Mouse (Mus musculus) B cell, adult 2 months (primary cell): ENCODE measurements at regions not wholly inside any gene's neighbourhood (a gene's known extent, or its start where the extent isn't known, plus 50 kb on each side); places are given as distances from the start of the nearest gene placed in this dataset.

Experiments
- DNase-seq, 2 experiments: peaks; one replicate each; pipeline ENCODE4 v3.0.0; 2022

DNA sequence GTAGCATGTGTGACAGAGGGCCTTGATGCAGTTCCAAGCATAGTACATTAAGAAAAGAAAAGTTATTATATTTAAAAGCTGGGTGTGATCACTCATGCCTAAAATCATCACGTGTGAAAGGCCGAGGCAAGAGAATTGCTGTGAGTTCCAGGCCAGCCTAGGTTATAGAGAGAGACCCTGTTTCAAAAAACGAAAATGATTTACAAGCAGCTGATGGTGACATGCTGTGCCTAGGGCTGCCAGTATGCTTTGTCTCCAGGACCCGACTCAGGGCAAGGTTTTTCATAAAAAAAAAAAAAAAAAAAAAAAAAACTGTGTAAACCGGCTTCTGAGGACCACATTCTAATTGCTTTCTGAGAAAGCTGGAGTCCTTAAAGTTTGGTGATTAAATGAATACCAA is 315.9 kb upstream of the Adgrl2 start:
- no peak for DNase-seq

GRCm38 (mm10) chr3:149305440-149305839 is 315.1 kb upstream of the Adgrl2 start:
- DNase-seq = no peak

- no peak for DNase-seq
These were observed 314.7 kb upstream of the Adgrl2 start for GRCm38 (mm10) chr3:149305011-149305413.

GRCm38 (mm10) chr3:149303418-149303817 is 313.1 kb upstream of the Adgrl2 start:
- no peak for DNase-seq

- no peak for DNase-seq
These were observed 309.6 kb upstream of the Adgrl2 start for GRCm38 (mm10) chr3:149300002-149300401.

GRCm38 (mm10) chr3:149296419-149296962 is 306.1 kb upstream of the Adgrl2 start:
- DNase-seq = no peak

DNA sequence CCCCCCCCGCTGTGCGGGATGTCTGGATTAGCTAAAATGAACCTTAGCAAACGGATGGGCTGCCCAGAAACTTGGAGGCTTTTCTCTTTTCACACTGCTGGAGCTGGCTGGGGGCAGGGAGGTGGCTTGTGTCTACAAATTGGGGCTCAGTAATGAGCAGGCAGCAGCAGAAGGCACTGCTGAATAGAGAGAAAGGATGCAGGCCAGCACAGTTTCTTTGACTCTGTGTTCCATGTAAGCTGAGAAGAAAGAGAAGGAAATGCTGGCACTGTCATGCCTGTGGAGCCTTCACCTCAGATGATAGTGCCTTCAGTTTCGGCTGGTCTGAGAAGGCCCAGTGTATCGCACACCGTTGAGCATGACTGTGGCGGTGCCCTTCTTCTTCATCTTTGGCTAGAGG is 305.6 kb upstream of the Adgrl2 start:
- DNase-seq = no peak

DNA sequence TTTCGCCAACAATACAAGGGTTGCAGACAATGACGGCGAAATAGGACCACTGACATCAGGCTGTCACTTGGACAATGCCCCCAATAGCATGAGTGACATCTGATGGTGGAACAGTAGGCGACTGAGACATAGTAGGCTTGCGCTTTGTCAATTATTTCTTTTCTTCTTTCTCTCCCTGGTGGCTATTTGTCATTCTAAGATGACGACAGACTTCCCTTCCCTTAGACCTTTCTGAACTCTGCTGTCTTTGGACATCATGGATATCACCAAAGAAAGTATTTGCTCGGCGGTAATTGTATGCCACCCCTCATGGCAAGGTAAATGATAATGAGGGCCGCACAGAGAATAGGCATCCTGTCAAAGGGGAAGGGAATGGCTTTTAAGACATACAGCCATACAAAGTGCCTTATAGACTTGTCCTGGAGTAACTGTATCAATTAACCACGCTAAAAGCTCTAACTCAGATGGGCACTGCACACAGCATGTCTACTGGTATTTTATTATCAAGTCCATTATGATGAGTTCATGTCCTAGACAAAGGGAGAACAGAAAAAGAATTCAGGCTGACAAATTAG is 305.0 kb upstream of the Adgrl2 start:
- DNase-seq = no peak

DNA sequence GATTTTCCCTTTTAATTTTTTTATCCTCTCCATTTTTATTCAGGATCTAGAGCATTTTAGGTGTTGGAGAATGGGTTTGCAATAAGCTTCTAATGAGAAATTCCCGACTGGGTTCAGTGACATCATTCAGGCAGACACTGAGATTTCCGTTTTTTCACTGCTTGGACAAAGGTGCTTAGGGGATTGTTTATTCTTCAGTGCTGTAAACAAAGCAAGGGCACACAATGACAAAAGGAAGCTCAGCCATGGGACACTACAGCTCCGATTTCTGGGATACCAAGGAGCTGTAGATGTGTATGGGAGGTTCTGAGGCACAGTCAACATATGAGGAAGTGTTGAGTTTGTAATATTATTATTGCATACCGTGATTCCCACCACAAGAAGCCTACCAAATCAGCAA is 304.1 kb upstream of the Adgrl2 start:
- no peak for DNase-seq

DNA sequence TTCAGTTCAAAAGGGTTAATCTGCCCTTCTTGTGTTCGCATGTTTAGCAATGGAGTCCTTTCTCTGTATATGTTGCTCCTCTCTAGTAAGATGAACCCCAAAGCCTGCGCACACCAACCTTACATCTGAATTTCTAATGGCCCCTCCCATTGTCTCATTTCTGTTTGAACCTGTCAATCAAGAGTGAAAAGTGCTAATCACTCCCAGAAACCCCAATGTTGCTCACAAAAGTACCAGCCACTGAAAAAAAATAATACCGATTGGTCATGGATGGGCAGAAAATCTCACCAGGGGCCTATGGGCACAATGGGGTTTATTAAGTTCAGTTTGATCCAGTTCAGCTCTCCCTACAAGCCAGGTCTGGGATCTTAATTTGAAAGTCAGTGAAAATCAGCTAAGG is 302.1 kb upstream of the Adgrl2 start:
- DNase-seq = no peak

DNA sequence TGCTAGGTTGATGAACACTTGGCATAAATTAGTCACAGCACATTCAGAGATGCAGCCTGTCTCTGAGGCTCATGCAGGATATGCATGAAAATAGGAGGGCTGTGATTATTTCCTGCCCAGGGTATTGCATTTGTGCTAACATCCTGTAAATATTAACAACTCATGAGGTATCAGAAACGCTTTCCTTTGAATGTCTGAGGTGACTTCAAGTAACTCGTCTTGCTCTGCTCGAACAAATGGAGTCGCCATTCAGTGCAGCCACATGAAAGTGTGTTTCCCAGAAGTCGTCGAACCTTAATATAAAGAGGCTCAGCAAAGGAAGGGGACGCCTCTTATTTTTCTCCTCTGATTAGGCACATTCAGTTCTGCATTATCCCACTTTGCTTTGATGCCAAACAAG is 301.1 kb upstream of the Adgrl2 start:
- DNase-seq = no peak

DNA sequence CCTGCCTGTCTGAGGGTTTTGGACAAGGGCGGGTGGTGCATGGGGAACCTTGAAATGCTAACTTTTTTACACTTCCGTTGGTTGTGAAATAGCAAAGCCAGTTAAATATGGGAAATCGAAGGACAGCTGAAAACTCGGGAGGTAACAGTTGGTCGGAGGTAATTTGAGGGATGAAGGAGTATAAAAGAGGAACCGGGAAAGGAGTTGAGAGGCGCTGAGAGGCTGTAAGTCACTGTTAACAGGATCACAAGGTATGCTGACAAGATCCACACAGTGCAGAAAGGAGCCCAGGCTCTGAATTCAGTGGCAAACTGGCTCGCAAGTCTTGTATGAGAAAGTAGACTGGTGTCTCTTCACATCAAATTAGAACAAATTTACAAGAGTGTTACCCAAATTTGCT is 299.9 kb upstream of the Adgrl2 start:
- DNase-seq = no peak

- DNase-seq = no peak
These were observed 296.7 kb upstream of the Adgrl2 start for GRCm38 (mm10) chr3:149287080-149287479.

- DNase-seq = no peak
These were observed 294.6 kb upstream of the Adgrl2 start for GRCm38 (mm10) chr3:149284976-149285375.

DNA sequence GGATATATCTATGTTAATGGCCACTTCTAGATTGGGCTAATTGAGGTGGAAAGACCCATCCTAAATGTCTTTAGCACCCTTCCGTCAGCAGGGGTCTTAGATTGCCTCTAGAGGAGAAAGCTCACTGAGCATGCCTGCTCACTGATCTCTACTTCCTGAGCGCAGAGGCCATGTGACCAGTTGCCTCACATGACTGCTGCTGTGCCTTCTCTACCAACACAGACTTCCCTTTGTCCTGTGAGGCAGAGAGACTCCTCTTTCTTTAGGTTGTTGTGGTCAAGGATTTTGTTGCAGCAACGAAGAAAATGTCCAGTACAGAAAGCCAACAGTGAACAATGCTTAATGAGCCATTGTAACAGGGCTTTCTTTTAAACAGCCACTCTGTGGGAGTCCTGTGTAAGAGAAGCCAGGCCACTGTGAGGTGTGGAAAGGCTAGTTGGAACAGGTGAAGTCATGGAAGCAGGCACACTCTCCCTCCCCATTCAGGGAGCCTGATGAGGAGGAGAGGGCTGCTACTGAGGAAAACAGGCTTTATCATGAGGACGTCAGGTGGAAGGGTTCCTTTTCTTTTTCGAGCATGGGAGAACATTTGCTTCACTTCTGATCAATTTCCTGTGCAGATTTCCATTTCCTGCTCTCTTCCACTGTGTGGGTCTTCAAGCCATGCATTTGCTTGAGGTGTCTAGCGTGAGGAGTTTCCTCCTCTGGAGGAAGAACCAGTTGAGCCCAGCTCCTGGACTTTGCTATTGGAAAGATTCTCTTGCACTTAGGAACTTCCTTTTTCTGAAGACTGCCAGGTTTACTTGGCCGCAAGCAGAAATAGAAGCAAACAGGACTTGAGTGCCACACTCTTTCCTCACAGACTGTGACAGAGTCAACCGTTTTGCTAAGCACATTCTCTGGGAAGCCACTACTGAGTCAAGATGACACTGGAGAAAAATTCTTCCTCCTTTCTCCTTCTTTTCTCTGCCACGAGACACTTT is 290.7 kb upstream of the Adgrl2 start:
- peak; percentile 37 to 44 for DNase-seq

GRCm38 (mm10) chr3:149279338-149279737 is 289.0 kb upstream of the Adgrl2 start:
- DNase-seq = no peak

GRCm38 (mm10) chr3:149277812-149278211 is 287.5 kb upstream of the Adgrl2 start:
- DNase-seq = no peak

DNA sequence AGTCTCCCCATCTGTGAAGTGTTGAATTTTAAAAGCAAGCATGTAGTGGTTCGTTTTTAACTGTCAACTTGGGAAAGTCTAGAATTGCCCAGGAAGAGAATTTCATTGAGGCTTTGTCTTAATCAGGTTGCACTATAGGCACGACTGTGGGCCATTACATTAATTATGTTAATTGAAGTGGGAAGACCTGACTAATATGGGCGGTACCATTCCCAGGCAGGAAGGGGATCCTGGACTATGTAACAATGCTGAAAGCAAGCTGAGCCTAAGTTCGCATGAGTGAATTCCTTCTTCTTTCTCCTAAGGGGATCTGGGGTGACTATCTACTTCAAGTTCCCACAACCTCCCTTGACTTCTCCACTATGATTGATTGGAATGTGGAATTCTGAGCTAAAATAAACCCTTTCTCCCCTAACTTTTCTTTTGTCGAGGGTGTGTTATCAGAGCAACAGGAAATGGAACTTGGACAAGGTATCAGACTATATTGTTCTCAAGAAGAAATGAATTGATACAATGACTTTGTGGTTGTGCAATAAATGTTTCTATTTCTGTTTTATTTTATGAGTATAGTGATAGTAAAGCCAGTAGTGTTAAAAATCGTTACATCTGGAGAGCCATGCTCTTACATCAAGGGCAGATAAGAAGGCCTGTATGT is 285.2 kb upstream of the Adgrl2 start:
- no peak for DNase-seq

GRCm38 (mm10) chr3:149274987-149275386 is 284.6 kb upstream of the Adgrl2 start:
- DNase-seq = no peak

DNA sequence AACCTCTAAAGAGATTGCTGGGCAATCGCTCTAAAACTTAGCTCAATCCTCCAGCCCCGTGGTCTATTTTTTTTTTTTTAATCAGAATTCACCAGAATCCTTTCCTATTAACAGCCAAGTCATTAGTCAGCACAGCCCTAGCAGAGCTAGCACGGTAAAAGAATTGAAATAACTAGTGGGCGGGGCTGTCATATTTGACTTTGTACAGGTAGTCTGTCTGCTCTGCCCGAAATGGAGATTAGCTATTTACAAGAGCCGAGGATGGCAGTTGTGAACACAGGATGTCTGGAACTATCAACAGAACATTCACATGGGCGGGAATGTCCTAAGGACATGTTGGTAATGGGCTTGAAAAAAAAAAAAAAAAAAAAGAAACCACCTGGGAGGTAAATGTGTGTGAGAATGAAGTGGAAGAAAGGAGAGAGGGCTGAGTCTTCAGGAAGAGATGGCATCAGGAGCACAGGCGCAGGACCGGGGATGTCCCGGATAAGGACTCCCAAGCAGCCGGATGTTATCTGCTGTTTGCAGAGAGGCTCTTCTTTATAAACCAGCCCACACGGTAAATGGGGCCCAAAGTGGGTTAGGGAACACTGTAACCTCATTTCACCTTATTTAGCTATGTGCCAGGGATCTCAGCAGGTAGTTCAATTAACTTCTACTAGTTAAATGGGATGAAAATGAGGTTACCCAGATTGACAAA is 283.8 kb upstream of the Adgrl2 start:
- no peak for DNase-seq

- DNase-seq = no peak
These were observed 280.1 kb upstream of the Adgrl2 start for GRCm38 (mm10) chr3:149270459-149270858.

GRCm38 (mm10) chr3:149262332-149262970 is 272.1 kb upstream of the Adgrl2 start:
- no peak for DNase-seq
